Mouse (Mus musculus): ENCODE results near the gene Fyttd1. TPM values are rescaled to one million over a fixed set of nuclear protein-coding genes. Genes with fewer than 3 reads are reported as not detected.
A peak's percentile ranks its signal among the peaks of the same experiment; 100 is the strongest.

Fyttd1 gene
- polyA plus RNA-seq (2015; fragmentation: Nextera tagmentation; extraction: Ambion mirVana) = 101 and 125 TPM in 2 replicates

- H3K27ac ChIP-seq = peak within 1 kb of the TSS; percentile 89
- no peaks in the 10 kb centered on the region for H3K9me3 ChIP-seq (replicated peaks)
- no peaks in the 10 kb centered on the region for H3K36me3 ChIP-seq
- peak; percentile 96 for ATAC-seq (replicated peaks; ENCODE audit: insufficient number of reproducible peaks, insufficient read depth, low FRiP score, low read depth)
- peaks cover 33% of the 10 kb centered on the region for H3K4me1 ChIP-seq (replicated peaks)
- no peaks in the 10 kb centered on the region for H3K27me3 ChIP-seq
- under 1% methylated on average over 76 of the region's 83 CpGs for WGBS
- H3K4me3 ChIP-seq = peak within 1 kb of the TSS; percentile 96
- H3K4me2 ChIP-seq = peak within 1 kb of the TSS; percentile 82
- peak within 1 kb of the TSS; percentile 97 for H3K9ac ChIP-seq
Observed at GRCm38 (mm10) chr16:32877343-32878156, at the start of gene Fyttd1, which contains the start of gene Rubcn. Gene Fyttd1 (plus strand): TSS chr16:32877500. Gene Rubcn (minus strand): TSS chr16:32877766.

GRCm38 (mm10) chr16:32829104-32829503 is 48.2 kb upstream of the Fyttd1 start:
- ATAC-seq (replicated peaks; ENCODE audit: insufficient number of reproducible peaks, insufficient read depth, low FRiP score, low read depth) = no peak
- no peak overlapping the region for H3K4me2 ChIP-seq
- H3K9ac ChIP-seq = no peak overlapping the region
- 82% methylated on average over 11 of the region's 11 CpGs for WGBS
- no peak overlapping the region for H3K27ac ChIP-seq
- H3K27me3 ChIP-seq = no peaks in the 10 kb centered on the region
- H3K4me1 ChIP-seq (replicated peaks) = peaks cover 6% of the 10 kb centered on the region; the same call in 1 of the 2 replicates
- H3K9me3 ChIP-seq (replicated peaks) = no peaks in the 10 kb centered on the region
- H3K4me3 ChIP-seq = no peak overlapping the region
- peaks cover 58% of the 10 kb centered on the region for H3K36me3 ChIP-seq

GRCm38 (mm10) chr16:32831501-32831900 is 45.8 kb upstream of the Fyttd1 start:
- 89% methylated on average over 4 of the region's 4 CpGs for WGBS
- Histone ChIP-seq H3K4me3 (no peak overlapping the region), H3K36me3 (peaks cover 53% of the 10 kb centered on the region)

GRCm38 (mm10) chr16:32847103-32847502 is 30.2 kb upstream of the Fyttd1 start:
- Histone ChIP-seq H3K4me3 (no peak overlapping the region), H3K27me3 (no peaks in the 10 kb centered on the region), H3K9me3 (replicated peaks) (no peaks in the 10 kb centered on the region), H3K36me3 (peaks cover 67% of the 10 kb centered on the region), H3K4me2 (no peak overlapping the region), H3K9ac (no peak overlapping the region), H3K27ac (no peak overlapping the region), H3K4me1 (replicated peaks) (no peaks in the 10 kb centered on the region; the same call in 1 of the 2 replicates)
- ATAC-seq (replicated peaks; ENCODE audit: insufficient number of reproducible peaks, insufficient read depth, low FRiP score, low read depth) = no peak
- 92% methylated on average over 11 of the region's 11 CpGs for WGBS

More at GRCm38 (mm10) chr16:32831501-32831900, 45.8 kb upstream of the Fyttd1 start:
- H3K4me1 ChIP-seq (replicated peaks) = no peaks in the 10 kb centered on the region
- no peaks in the 10 kb centered on the region for H3K9me3 ChIP-seq (replicated peaks)
- H3K27ac ChIP-seq = no peak overlapping the region
- no peak for ATAC-seq (replicated peaks; ENCODE audit: insufficient number of reproducible peaks, insufficient read depth, low FRiP score, low read depth)
- H3K27me3 ChIP-seq = no peaks in the 10 kb centered on the region
- no peak overlapping the region for H3K4me2 ChIP-seq
- H3K9ac ChIP-seq = no peak overlapping the region

GRCm38 (mm10) chr16:32849042-32849830 is 28.1 kb upstream of the Fyttd1 start:
- H3K4me1 ChIP-seq (replicated peaks) = peaks cover 12% of the 10 kb centered on the region
- H3K4me2 ChIP-seq = no peak overlapping the region
- H3K27ac ChIP-seq = no peak overlapping the region
- 84% methylated on average over 11 of the region's 11 CpGs for whole genome bisulfite sequencing
- no peaks in the 10 kb centered on the region for H3K9me3 ChIP-seq (replicated peaks)
- no peak for ATAC-seq (replicated peaks; ENCODE audit: insufficient number of reproducible peaks, insufficient read depth, low FRiP score, low read depth)
- no peak overlapping the region for H3K9ac ChIP-seq
- no peaks in the 10 kb centered on the region for H3K27me3 ChIP-seq
- H3K4me3 ChIP-seq = no peak overlapping the region
- peaks cover 48% of the 10 kb centered on the region for H3K36me3 ChIP-seq

GRCm38 (mm10) chr16:32853492-32854049 is 23.7 kb upstream of the Fyttd1 start:
- H3K4me1 ChIP-seq (replicated peaks) = peaks cover 33% of the 10 kb centered on the region
- ATAC-seq (replicated peaks; ENCODE audit: insufficient number of reproducible peaks, insufficient read depth, low FRiP score, low read depth) = peak; percentile 63; the same call in 1 of the 2 replicates
- H3K4me3 ChIP-seq = no peak overlapping the region
- peak overlapping the region; percentile 10; the same call in 1 of the 2 replicates for H3K9ac ChIP-seq
- no peaks in the 10 kb centered on the region for H3K27me3 ChIP-seq
- WGBS = 28% methylated on average over 13 of the region's 13 CpGs
- H3K4me2 ChIP-seq = peak overlapping the region; percentile 50
- H3K27ac ChIP-seq = peak overlapping the region; percentile 94
- peaks cover 8% of the 10 kb centered on the region for H3K36me3 ChIP-seq
- no peaks in the 10 kb centered on the region for H3K9me3 ChIP-seq (replicated peaks)

GRCm38 (mm10) chr16:32854050-32854571 is 23.2 kb upstream of the Fyttd1 start:
- 0 out of 2 replicates have a peak overlapping the region, but pooled peaks have one; percentile 10 for H3K9ac ChIP-seq
- H3K36me3 ChIP-seq = peaks cover 6% of the 10 kb centered on the region
- no peaks in the 10 kb centered on the region for H3K27me3 ChIP-seq
- H3K27ac ChIP-seq = peak overlapping the region; percentile 94
- H3K4me3 ChIP-seq = no peak overlapping the region
- WGBS = 23% methylated on average over 2 of the region's 2 CpGs
- ATAC-seq (replicated peaks; ENCODE audit: insufficient number of reproducible peaks, insufficient read depth, low FRiP score, low read depth) = peak; percentile 73
- no peaks in the 10 kb centered on the region for H3K9me3 ChIP-seq (replicated peaks)
- peaks cover 39% of the 10 kb centered on the region for H3K4me1 ChIP-seq (replicated peaks)
- peak overlapping the region; percentile 50 for H3K4me2 ChIP-seq

GRCm38 (mm10) chr16:32856751-32857150 is 20.5 kb upstream of the Fyttd1 start:
- Histone ChIP-seq H3K27me3 (no peaks in the 10 kb centered on the region), H3K27ac (no peak overlapping the region), H3K4me3 (no peak overlapping the region), H3K36me3 (peaks cover 10% of the 10 kb centered on the region; the same call in 1 of the 2 replicates), H3K4me1 (replicated peaks) (peaks cover 51% of the 10 kb centered on the region), H3K4me2 (no peak overlapping the region), H3K9ac (no peak overlapping the region), H3K9me3 (replicated peaks) (no peaks in the 10 kb centered on the region)
- ATAC-seq (replicated peaks; ENCODE audit: insufficient number of reproducible peaks, insufficient read depth, low FRiP score, low read depth) = no peak
- WGBS = 83% methylated on average over 3 of the region's 3 CpGs

- no peaks in the 10 kb centered on the region for H3K9me3 ChIP-seq (replicated peaks)
- no peaks in the 10 kb centered on the region for H3K27me3 ChIP-seq
- ATAC-seq (replicated peaks; ENCODE audit: insufficient number of reproducible peaks, insufficient read depth, low FRiP score, low read depth) = no peak
- H3K4me2 ChIP-seq = peak overlapping the region; percentile 27; the same call in 1 of the 2 replicates
- no peak overlapping the region for H3K9ac ChIP-seq
- H3K36me3 ChIP-seq = peaks cover 10% of the 10 kb centered on the region; the same call in 1 of the 2 replicates
- H3K4me1 ChIP-seq (replicated peaks) = peaks cover 46% of the 10 kb centered on the region
- peak overlapping the region; percentile 95 for H3K27ac ChIP-seq
- WGBS = 28% methylated on average over 4 of the region's 4 CpGs
- no peak overlapping the region for H3K4me3 ChIP-seq
Observed at GRCm38 (mm10) chr16:32858356-32858755, 18.9 kb upstream of the Fyttd1 start.

GRCm38 (mm10) chr16:32858771-32859636 is 18.3 kb upstream of the Fyttd1 start:
- Histone ChIP-seq H3K27me3 (no peaks in the 10 kb centered on the region), H3K4me1 (replicated peaks) (peaks cover 45% of the 10 kb centered on the region), H3K27ac (peak overlapping the region; percentile 95), H3K9me3 (replicated peaks) (no peaks in the 10 kb centered on the region), H3K4me2 (peak overlapping the region; percentile 27; the same call in 1 of the 2 replicates), H3K9ac (0 out of 2 replicates have a peak overlapping the region, but pooled peaks have one; percentile 10), H3K4me3 (no peak overlapping the region), H3K36me3 (peaks cover 12% of the 10 kb centered on the region; the same call in 1 of the 2 replicates)
- ATAC-seq (replicated peaks; ENCODE audit: insufficient number of reproducible peaks, insufficient read depth, low FRiP score, low read depth) = peak; percentile 83
- WGBS = 34% methylated on average over 12 of the region's 12 CpGs

All from heart, embryonic 15.5 days (tissue).